In the genomic region with DNA sequence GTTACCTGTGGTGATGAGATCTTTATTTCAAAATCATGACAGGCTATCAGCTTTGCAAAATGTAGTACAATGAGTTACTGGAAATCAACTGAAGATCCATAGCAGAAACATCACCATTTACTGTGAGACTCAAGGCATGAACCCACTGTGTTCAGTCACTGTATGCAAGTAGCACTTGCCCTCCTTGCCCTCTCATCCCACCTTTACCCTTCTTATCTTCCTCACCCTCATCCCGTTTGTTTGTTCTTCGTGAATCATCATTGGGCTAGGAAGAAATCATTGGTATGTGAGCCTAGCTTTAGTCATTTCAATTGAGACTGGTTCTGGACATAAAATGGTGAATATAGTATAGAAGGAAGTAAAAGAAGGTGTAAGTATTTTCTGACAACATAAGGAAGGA, we compare ENCODE assay signal across 32 mouse cellular contexts.
"Had no signal": no experiment of that assay in that cellular context is flagged by ENCODE, and none has a peak within 500 bp of the region (broad histone marks: within the 10 kb centered on the region; RNA-seq: fewer than 3 reads in every experiment).

No protein-coding gene starts in this region.

- H3K27me3 ChIP-seq: heart, embryonic 12.5 days; heart, embryonic 15.5 days; hindbrain, embryonic 12.5 days; hindbrain, embryonic 13.5 days; hindbrain, embryonic 15.5 days; kidney, embryonic 15.5 days had no signal

- DNase-seq: heart, postnatal 10 days; heart, postnatal 14 days; heart, postnatal 4 days; kidney, adult 11 months; kidney, adult 18-20 months; kidney, adult 2 months; kidney, adult 8-10 months; kidney, adult 9 months; kidney, postnatal 10 days; kidney, postnatal 14 days; kidney, postnatal 25 days; kidney, postnatal 36 days; kidney, postnatal 4 days; layer of hippocampus, adult 9-11 months; layer of hippocampus, postnatal 36 days had no signal

- H3K9me3 ChIP-seq: heart, embryonic 10.5 days; heart, embryonic 12.5 days; heart, embryonic 13.5 days; heart, embryonic 15.5 days; hindbrain, embryonic 10.5 days; hindbrain, embryonic 12.5 days; hindbrain, embryonic 13.5 days; hindbrain, embryonic 15.5 days; kidney, embryonic 15.5 days had no signal

- H3K4me1 ChIP-seq: heart, embryonic 10.5 days; heart, embryonic 12.5 days; heart, embryonic 13.5 days; heart, embryonic 15.5 days; hindbrain, embryonic 10.5 days; hindbrain, embryonic 12.5 days; hindbrain, embryonic 13.5 days; hindbrain, embryonic 15.5 days; kidney, embryonic 15.5 days had no signal

- H3K4me2 ChIP-seq: heart, embryonic 11.5 days; heart, embryonic 12.5 days; heart, embryonic 13.5 days; heart, embryonic 15.5 days; hindbrain, embryonic 12.5 days; hindbrain, embryonic 13.5 days; hindbrain, embryonic 14.5 days; hindbrain, embryonic 15.5 days; kidney, embryonic 15.5 days had no signal

- H3K9ac ChIP-seq: heart, embryonic 12.5 days; heart, embryonic 13.5 days; heart, embryonic 15.5 days; hindbrain, embryonic 12.5 days; hindbrain, embryonic 13.5 days; hindbrain, embryonic 14.5 days; hindbrain, embryonic 15.5 days; kidney, embryonic 15.5 days had no signal

- H3K36me3 ChIP-seq: heart, embryonic 10.5 days; heart, embryonic 12.5 days; heart, embryonic 13.5 days; heart, embryonic 15.5 days; hindbrain, embryonic 10.5 days; hindbrain, embryonic 12.5 days; hindbrain, embryonic 13.5 days; hindbrain, embryonic 15.5 days; kidney, embryonic 15.5 days had no signal

- H3K27ac ChIP-seq: heart, embryonic 10.5 days; heart, embryonic 13.5 days; heart, embryonic 15.5 days; hindbrain, embryonic 10.5 days; hindbrain, embryonic 12.5 days; hindbrain, embryonic 13.5 days; hindbrain, embryonic 14.5 days; hindbrain, embryonic 15.5 days; hindbrain, postnatal 0 days; kidney, embryonic 15.5 days; kidney, postnatal 0 days; layer of hippocampus, adult 2 months; left cerebral cortex, adult 2 months had no signal

- H3K4me3 ChIP-seq: heart, embryonic 10.5 days; heart, embryonic 12.5 days; heart, embryonic 13.5 days; heart, embryonic 15.5 days; hindbrain, embryonic 10.5 days; hindbrain, embryonic 12.5 days; hindbrain, embryonic 13.5 days; hindbrain, embryonic 15.5 days; kidney, embryonic 15.5 days; layer of hippocampus, adult 2 months; left cerebral cortex, adult 2 months had no signal

- ATAC-seq: hindbrain, embryonic 16.5 days; hindbrain, postnatal 0 days; inflammation-experienced regulatory T-cells, adult 6 months had no signal
